Mouse (Mus musculus) lung, postnatal 0 days (tissue): ENCODE measurements around the gene Vps37b.

ENCODE experiments used
- CTCF ChIP-seq: IDR thresholded peaks from 2 replicates; pipeline ENCODE4 v1.5.1; 2016; ENCODE audit warnings: antibody characterized with exemption, mild to moderate bottlenecking
- EP300 ChIP-seq: IDR thresholded peaks from 2 replicates; pipeline ENCODE4 v1.6.1; 2016; ENCODE audit warnings: antibody characterized with exemption, mild to moderate bottlenecking, control low read depth

- TF ChIP-seq EP300, result no peak
- no peak for TF ChIP-seq CTCF
Measured at GRCm38 (mm10) chr5:124013747-124014146, 18.3 kb downstream of the Vps37b start.
